Mouse (Mus musculus) liver, embryonic 13.5 days (tissue): ENCODE results near the gene Atg14. TPM values are rescaled to one million over a fixed set of nuclear protein-coding genes. Genes with fewer than 3 reads are reported as not detected.
A peak's percentile ranks its signal among the peaks of the same experiment; 100 is the strongest.

Experiments
- ATAC-seq: fragments of 200-750 bp; cut with Nextera tagmentation; 2 replicates; pipeline ENCODE4 v1.8.0; 2017; ENCODE audit warnings: low read depth, mild to moderate bottlenecking, moderate number of reproducible peaks, moderate library complexity
- DNase-seq: peaks from one replicate; pipeline ENCODE4 v3.0.0; 2022
- H3K27ac ChIP-seq: fragments of 300-500 bp; sonication (generic); 2 replicates; pipeline ENCODE4 v1.5.1; 2015; ENCODE audit warnings: moderate library complexity, mild to moderate bottlenecking, inconsistent platforms
- H3K27me3 ChIP-seq: fragments of 300-500 bp; sonication (generic); 2 replicates; pipeline ENCODE4 v1.6.1; 2015; ENCODE audit warnings: mild to moderate bottlenecking, inconsistent platforms
- H3K36me3 ChIP-seq: fragments of 300-500 bp; sonication (generic); 2 replicates; pipeline ENCODE4 v1.6.1; 2015; ENCODE audit warnings: mild to moderate bottlenecking, inconsistent platforms
- H3K4me1 ChIP-seq: fragments of 300-500 bp; sonication (generic); replicated peaks from 2 replicates; pipeline ENCODE4 v1.6.1; 2015; ENCODE audit warnings: inconsistent platforms
- H3K4me2 ChIP-seq: fragments of 300-500 bp; sonication (generic); 2 replicates; pipeline ENCODE4 v1.6.1; 2015; ENCODE audit warnings: inconsistent platforms, mild to moderate bottlenecking, moderate library complexity
- H3K4me3 ChIP-seq: fragments of 300-500 bp; sonication (generic); replicated peaks from 2 replicates; pipeline ENCODE4 v1.5.1; 2015; ENCODE audit warnings: mild to moderate bottlenecking, inconsistent platforms
- H3K9ac ChIP-seq: fragments of 300-500 bp; sonication (generic); 2 replicates; pipeline ENCODE4 v1.6.1; 2015; ENCODE audit warnings: mild to moderate bottlenecking, inconsistent platforms
- H3K9me3 ChIP-seq: fragments of 300-500 bp; sonication (generic); replicated peaks from 2 replicates; pipeline ENCODE4 v1.6.1; 2016; ENCODE audit warnings: inconsistent platforms
- WGBS: fragments of 180-500 bp; shearing (Covaris S2); methylation state at CpG from one replicate; pipeline ENCODE4 v1.1.7; 2015; ENCODE audit not compliant: insufficient replicate concordance; 5-methylcytosine and 5-hydroxymethylcytosine counted together
- polyA plus RNA-seq: library from polyadenylated mRNA; unstranded; fragments of >200 nt; fragmentation: Nextera tagmentation; extraction: Ambion mirVana; gene quantifications from 2 replicates; pipeline ENCODE4 v1.2.1, GENCODE M21; 2015

Gene Atg14
- polyA plus RNA-seq, 1 experiment from 2014 or later: 5.9 TPM

GRCm38 (mm10) chr14:47508035-47508434 is 62.4 kb downstream of the Atg14 start:
- peaks cover 27% of the 10 kb centered on the region for H3K4me1 ChIP-seq
- no peak overlapping the region for H3K27ac ChIP-seq
- no peak for DNase-seq
- no peak overlapping the region for H3K4me3 ChIP-seq
- no peaks in the 10 kb centered on the region for H3K9me3 ChIP-seq
- ATAC-seq: no peak
- H3K27me3 ChIP-seq: no peaks in the 10 kb centered on the region
- peaks cover 43% of the 10 kb centered on the region for H3K36me3 ChIP-seq
- no peak overlapping the region for H3K9ac ChIP-seq
- no peak overlapping the region for H3K4me2 ChIP-seq

GRCm38 (mm10) chr14:47506676-47507075 is 63.8 kb downstream of the Atg14 start:
- 87% methylated on average over 5 of the region's 5 CpGs for WGBS
- no peak overlapping the region for H3K9ac ChIP-seq
- H3K4me2 ChIP-seq: no peak overlapping the region
- H3K36me3 ChIP-seq: peaks cover 45% of the 10 kb centered on the region
- no peaks in the 10 kb centered on the region for H3K27me3 ChIP-seq
- peaks cover 21% of the 10 kb centered on the region for H3K4me1 ChIP-seq
- no peak overlapping the region; the same call in 1 of the 2 replicates for H3K27ac ChIP-seq
- no peak for DNase-seq
- H3K4me3 ChIP-seq: no peak overlapping the region
- no peaks in the 10 kb centered on the region for H3K9me3 ChIP-seq
- ATAC-seq: no peak

- H3K4me1 ChIP-seq: peaks cover 8% of the 10 kb centered on the region
- no peak overlapping the region for H3K27ac ChIP-seq
- H3K4me2 ChIP-seq: no peak overlapping the region
- no peak overlapping the region for H3K9ac ChIP-seq
- H3K27me3 ChIP-seq: no peaks in the 10 kb centered on the region
- DNase-seq: no peak
- H3K9me3 ChIP-seq: no peaks in the 10 kb centered on the region
- WGBS: 81% methylated on average over 3 of the region's 3 CpGs
- H3K36me3 ChIP-seq: peaks cover 52% of the 10 kb centered on the region
- H3K4me3 ChIP-seq: no peak overlapping the region
- ATAC-seq: no peak
Observed at GRCm38 (mm10) chr14:47504036-47504435, 66.4 kb downstream of the Atg14 start.

GRCm38 (mm10) chr14:47498632-47499031 is 71.8 kb downstream of the Atg14 start:
- ATAC-seq: no peak
- no peak overlapping the region for H3K9ac ChIP-seq
- peaks cover 34% of the 10 kb centered on the region for H3K4me1 ChIP-seq
- H3K4me2 ChIP-seq: no peak overlapping the region
- H3K9me3 ChIP-seq: no peaks in the 10 kb centered on the region
- H3K27ac ChIP-seq: no peak overlapping the region
- 55% methylated on average over 5 of the region's 5 CpGs for WGBS
- peaks cover 20% of the 10 kb centered on the region for H3K36me3 ChIP-seq
- no peaks in the 10 kb centered on the region for H3K27me3 ChIP-seq
- DNase-seq: no peak
- no peak overlapping the region for H3K4me3 ChIP-seq

GRCm38 (mm10) chr14:47497166-47497565 is 73.3 kb downstream of the Atg14 start:
- Histone ChIP-seq H3K4me1 (peaks cover 37% of the 10 kb centered on the region), H3K4me3 (no peak overlapping the region), H3K36me3 (peaks cover 21% of the 10 kb centered on the region), H3K4me2 (no peak overlapping the region), H3K27me3 (no peaks in the 10 kb centered on the region), H3K9me3 (no peaks in the 10 kb centered on the region), H3K27ac (no peak overlapping the region), H3K9ac (no peak overlapping the region)
- WGBS: 57% methylated on average over 3 of the region's 3 CpGs
- DNase-seq (no peak), ATAC-seq (no peak)

- Histone ChIP-seq H3K27ac (peak overlapping the region; percentile 9; the same call in 1 of the 2 replicates), H3K9me3 (no peaks in the 10 kb centered on the region), H3K4me2 (no peak overlapping the region), H3K4me3 (no peak overlapping the region), H3K36me3 (peaks cover 14% of the 10 kb centered on the region), H3K27me3 (no peaks in the 10 kb centered on the region), H3K4me1 (peaks cover 40% of the 10 kb centered on the region), H3K9ac (no peak overlapping the region)
- DNase-seq: no peak
- ATAC-seq: peak; percentile 44; the same call in 1 of the 2 replicates
- 89% methylated on average over 3 of the region's 3 CpGs for WGBS
Observed at GRCm38 (mm10) chr14:47495951-47496350, 74.5 kb downstream of the Atg14 start.

- DNase-seq (no peak), ATAC-seq (no peak)
- Histone ChIP-seq H3K9ac (no peak overlapping the region), H3K27ac (no peak overlapping the region), H3K4me2 (no peak overlapping the region), H3K36me3 (peaks cover 9% of the 10 kb centered on the region), H3K9me3 (no peaks in the 10 kb centered on the region), H3K27me3 (no peaks in the 10 kb centered on the region), H3K4me3 (no peak overlapping the region), H3K4me1 (peaks cover 50% of the 10 kb centered on the region)
- 79% methylated on average over 2 of the region's 2 CpGs for WGBS
Observed at GRCm38 (mm10) chr14:47493592-47494361, 76.7 kb downstream of the Atg14 start.

Other genes starting within 250 kb of the Atg14 start
- 17.6 and 20.3 TPM in 2 replicates for gene Lgals3, start 202.9 kb downstream of the Atg14 start, polyA plus RNA-seq
- 58.4 and 66.0 TPM in 2 replicates for gene Dlgap5, start 152.2 kb downstream of the Atg14 start, polyA plus RNA-seq
- 34.9 and 36.3 TPM in 2 replicates for gene Fbxo34, start 120.2 kb downstream of the Atg14 start, polyA plus RNA-seq
- gene Ktn1, start 77.8 kb upstream of the Atg14 start, polyA plus RNA-seq: 14.0 and 20.2 TPM in 2 replicates